Mouse (Mus musculus): ENCODE data around the gene Usp37.
"Not testable (repeated sequence)": the region's sequence is repeated elsewhere in the genome, so short reads cannot be mapped to it uniquely, and the experiment has no call there.

Gene Usp37

GRCm38 (mm10) chr1:74397268-74397918 lies 146.7 kb downstream of the Usp37 start:
- peak; percentile 95 for DNase-seq (ENCODE audit: low spot score)

GRCm38 (mm10) chr1:74396456-74397222 lies 147.4 kb downstream of the Usp37 start:
- DNase-seq (ENCODE audit: low spot score), result not testable (repeated sequence)

GRCm38 (mm10) chr1:74395290-74395689 lies 148.8 kb downstream of the Usp37 start:
- DNase-seq (ENCODE audit: low spot score), result no peak

GRCm38 (mm10) chr1:74394858-74395257 lies 149.2 kb downstream of the Usp37 start:
- no peak for DNase-seq (ENCODE audit: low spot score)

- DNase-seq (ENCODE audit: low spot score), result no peak
These were observed 149.8 kb downstream of the Usp37 start for GRCm38 (mm10) chr1:74394311-74394710.

GRCm38 (mm10) chr1:74393697-74394096 lies 150.4 kb downstream of the Usp37 start:
- no peak for DNase-seq (ENCODE audit: low spot score)

GRCm38 (mm10) chr1:74393010-74393409 lies 151.1 kb downstream of the Usp37 start:
- DNase-seq (ENCODE audit: low spot score), result no peak

- DNase-seq (ENCODE audit: low spot score), result no peak
These were observed 151.6 kb downstream of the Usp37 start for GRCm38 (mm10) chr1:74392446-74392994.

GRCm38 (mm10) chr1:74391844-74392441 lies 152.1 kb downstream of the Usp37 start:
- peak; percentile 57 for DNase-seq (ENCODE audit: low spot score)

- DNase-seq (ENCODE audit: low spot score), result peak; percentile 96
These were observed 152.9 kb downstream of the Usp37 start, which contains the start of gene Ctdsp1 for GRCm38 (mm10) chr1:74390924-74391748. Ctdsp1 (plus strand) TSS chr1:74391509.

- DNase-seq (ENCODE audit: low spot score), result no peak
These were observed 153.7 kb downstream of the Usp37 start for GRCm38 (mm10) chr1:74390287-74390906.

GRCm38 (mm10) chr1:74389831-74390286 lies 154.2 kb downstream of the Usp37 start:
- DNase-seq (ENCODE audit: low spot score), result no peak

GRCm38 (mm10) chr1:74388398-74388920 lies 155.6 kb downstream of the Usp37 start:
- no peak for DNase-seq (ENCODE audit: low spot score)

- DNase-seq (ENCODE audit: low spot score), result no peak
These were observed 156.6 kb downstream of the Usp37 start for GRCm38 (mm10) chr1:74387386-74387988.

- peak; percentile 94 for DNase-seq (ENCODE audit: low spot score)
These were observed 157.2 kb downstream of the Usp37 start for GRCm38 (mm10) chr1:74386714-74387385.

GRCm38 (mm10) chr1:74386363-74386713 lies 157.7 kb downstream of the Usp37 start:
- DNase-seq (ENCODE audit: low spot score), result no peak

GRCm38 (mm10) chr1:74385531-74385930 lies 158.6 kb downstream of the Usp37 start:
- DNase-seq (ENCODE audit: low spot score), result no peak
